Mouse (Mus musculus) erythroblast, embryonic 14.5 days (primary cell): ENCODE data around the gene Prf1.

Experiments used
- GATA1 ChIP-seq: IDR thresholded peaks from 2 replicates; pipeline ENCODE4 v1.6.1; 2012; ENCODE audit warnings: low read length, inconsistent platforms, mixed read lengths
- TAL1 ChIP-seq: IDR thresholded peaks from 3 replicates; pipeline ENCODE4 v1.6.1; 2012; ENCODE audit warnings: low read length, inconsistent platforms, mixed read lengths

GRCm38 (mm10) chr10:61345179-61345578, 47.5 kb downstream of the Prf1 start:
- no peak for TF ChIP-seq TAL1
- TF ChIP-seq GATA1 = no peak
